Mouse (Mus musculus): ENCODE measurements around the gene Aldh3a2.

The Aldh3a2 gene

GRCm38 (mm10) chr11:61222971-61223745, 44.1 kb downstream of the Aldh3a2 start:
- in situ Hi-C loops (cut with MboI; ENCODE audit: unreplicated experiment in 2 of 2), result no loop called here

DNA sequence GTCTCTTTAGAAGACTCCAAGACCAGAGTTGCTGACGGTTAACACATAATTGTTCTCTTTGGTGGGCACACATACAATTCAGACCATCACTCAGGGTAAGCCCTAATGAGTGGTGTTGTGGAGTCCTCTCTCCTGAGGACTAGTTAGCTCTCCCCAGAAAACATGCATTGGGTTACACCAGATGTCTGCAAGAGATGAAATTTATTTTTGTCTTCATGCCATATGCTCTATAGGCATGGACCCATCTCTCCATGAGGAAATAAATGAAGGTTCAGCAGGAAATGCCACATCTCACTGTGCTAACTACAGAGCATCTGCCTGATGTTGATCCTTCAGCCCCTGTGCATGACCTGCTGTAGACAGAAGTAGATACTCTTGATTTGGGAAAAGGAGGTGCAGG, 45.3 kb downstream of the Aldh3a2 start:
- in situ Hi-C loops (cut with MboI; ENCODE audit: unreplicated experiment in 2 of 2), result no loop called here

DNA sequence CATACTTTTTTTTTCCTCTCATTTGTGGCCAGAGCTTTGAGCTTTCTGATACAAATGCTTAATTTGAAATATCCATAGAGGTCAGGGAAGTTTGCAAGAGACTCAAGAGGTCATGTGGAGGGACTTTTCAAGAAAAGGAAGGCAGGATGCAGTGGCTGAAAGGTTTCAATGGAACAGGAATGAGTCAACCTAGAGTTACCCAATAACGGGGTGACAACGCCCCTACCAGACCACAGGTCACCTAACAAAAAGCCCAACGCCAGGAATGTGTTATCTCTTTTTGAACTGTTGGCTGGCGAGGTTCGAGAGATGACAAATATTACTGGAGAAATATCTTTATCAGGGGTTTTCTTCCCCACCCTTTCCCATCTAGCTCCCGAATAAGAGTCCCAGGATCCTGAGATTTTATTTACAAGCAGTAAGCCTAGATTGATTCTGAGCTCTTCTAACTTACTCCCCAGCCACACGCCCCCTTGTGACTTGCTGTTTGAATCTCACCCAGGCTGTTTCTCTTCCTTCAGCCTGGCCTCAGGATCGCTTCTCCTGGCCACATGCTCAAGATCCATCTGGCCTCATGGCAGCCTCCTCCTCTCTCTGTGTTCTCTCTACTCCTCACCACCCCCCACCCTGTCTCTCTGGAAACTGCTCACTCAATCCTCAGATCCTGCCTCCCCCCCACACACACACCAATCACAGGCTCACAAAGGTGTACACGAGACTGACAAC, 46.9 kb downstream of the Aldh3a2 start:
- in situ Hi-C loops (cut with MboI; ENCODE audit: unreplicated experiment in 2 of 2), result no loop called here

DNA sequence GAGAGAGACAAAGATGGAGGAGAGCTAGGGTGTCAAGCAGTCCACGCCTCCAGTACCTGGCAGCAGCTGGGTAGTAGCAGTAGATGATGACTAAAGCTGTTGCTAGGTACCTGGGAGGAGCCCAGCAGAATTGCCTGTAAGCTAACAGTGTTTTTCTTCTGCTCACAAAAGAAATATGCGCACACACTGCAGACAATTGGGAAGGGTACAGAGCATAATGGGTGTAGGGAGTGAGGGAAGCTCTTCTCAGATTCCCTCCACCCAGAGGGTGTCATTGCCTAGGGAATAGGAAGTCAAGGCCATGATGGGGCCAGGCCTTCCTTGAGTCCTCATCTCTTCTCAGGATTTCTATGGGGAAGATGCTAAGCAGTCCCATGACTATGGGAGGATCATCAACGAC, 51.3 kb downstream of the Aldh3a2 start:
- in situ Hi-C loops (cut with MboI; ENCODE audit: unreplicated experiment in 2 of 2), result no loop called here

DNA sequence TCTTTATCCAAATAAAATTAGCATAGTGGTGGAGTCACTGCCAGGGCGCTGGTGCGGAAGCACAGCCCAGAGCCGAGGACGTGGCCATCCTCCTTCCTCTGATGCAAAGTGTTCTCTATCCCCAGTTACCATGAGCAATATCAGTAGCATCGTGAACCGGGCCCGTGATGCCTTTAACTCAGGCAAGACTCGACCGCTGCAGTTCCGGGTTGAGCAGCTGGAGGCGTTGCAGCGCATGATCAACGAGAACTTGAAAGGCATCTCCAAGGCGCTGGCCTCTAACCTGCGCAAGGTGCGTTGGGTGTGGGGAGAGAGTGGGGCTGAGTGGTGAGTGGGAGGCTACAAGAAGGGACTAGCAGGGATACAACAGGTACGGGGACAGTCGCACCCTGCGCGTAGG, 55.2 kb downstream of the Aldh3a2 start:
- in situ Hi-C loops (cut with MboI; ENCODE audit: unreplicated experiment in 2 of 2), result no loop called here

DNA sequence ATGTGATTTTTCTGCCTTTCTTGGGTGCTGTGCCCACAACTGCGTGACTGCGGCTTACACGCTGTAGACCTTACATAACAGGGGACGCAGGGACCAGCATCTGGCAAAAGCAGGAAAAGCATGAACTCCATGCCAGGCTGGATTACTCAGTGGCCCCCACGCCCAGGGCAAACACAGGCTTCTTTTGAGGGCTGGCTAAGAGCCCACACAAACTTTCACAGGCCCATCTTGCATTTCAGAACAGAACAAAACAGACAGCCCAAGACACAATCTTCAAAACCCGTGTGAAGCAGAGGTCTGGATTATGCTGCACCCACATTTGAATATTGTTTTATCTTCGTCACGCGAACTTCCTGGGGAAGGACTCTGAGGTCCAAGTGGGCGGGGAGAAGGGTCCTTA, 58.9 kb downstream of the Aldh3a2 start:
- in situ Hi-C loops (cut with MboI; ENCODE audit: unreplicated experiment in 2 of 2), result no loop called here

- in situ Hi-C loops (cut with MboI; ENCODE audit: unreplicated experiment in 2 of 2), result no loop called here
Observed at GRCm38 (mm10) chr11:61207487-61208246, 59.6 kb downstream of the Aldh3a2 start, which contains the start of gene Aldh3a1. Gene Aldh3a1, plus strand, starts transcription at chr11:61207537.

DNA sequence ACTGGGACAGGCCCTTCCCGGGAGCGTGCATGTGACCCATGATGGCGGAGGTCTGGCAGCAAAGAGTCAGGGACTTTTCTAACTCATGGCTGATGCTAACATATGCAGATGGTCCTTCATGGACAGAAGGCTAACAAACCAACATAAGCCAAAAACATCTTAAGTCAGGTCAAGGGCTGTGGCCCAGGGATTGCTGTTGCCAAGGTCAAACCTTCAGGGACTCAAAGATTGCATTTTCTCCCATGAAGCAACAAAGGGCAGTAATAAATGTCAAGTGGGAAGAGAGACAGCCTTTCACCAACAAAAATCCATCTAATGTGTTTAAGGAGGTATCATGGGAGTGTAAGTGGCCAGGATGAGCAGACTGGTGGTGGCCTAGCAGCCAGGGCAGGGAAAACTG, 61.1 kb downstream of the Aldh3a2 start:
- in situ Hi-C loops (cut with MboI; ENCODE audit: unreplicated experiment in 2 of 2), result no loop called here

GRCm38 (mm10) chr11:61205167-61205950, 61.9 kb downstream of the Aldh3a2 start:
- in situ Hi-C loops (cut with MboI; ENCODE audit: unreplicated experiment in 2 of 2), result no loop called here

GRCm38 (mm10) chr11:61202810-61203209, 64.5 kb downstream of the Aldh3a2 start:
- in situ Hi-C loops (cut with MboI; ENCODE audit: unreplicated experiment in 2 of 2), result no loop called here

DNA sequence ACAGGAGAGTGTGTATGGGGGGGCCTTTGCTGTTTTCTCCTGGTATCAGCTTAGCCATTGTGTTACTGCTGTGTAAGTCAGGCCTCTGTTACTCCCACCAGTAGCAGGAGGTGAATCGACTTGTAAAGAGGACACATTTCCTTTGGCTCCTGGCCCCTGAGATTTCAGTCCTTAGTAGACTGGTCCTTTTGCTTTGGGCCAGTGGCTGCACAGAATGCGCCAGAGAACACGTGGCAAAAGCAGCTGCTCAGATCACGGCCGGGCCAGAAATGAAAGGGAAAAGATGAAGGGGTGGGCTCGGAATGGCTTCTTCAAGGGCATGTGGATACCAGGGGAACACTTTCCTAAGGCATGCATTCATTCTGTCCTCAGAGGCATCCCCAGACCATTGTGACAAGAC, 65.1 kb downstream of the Aldh3a2 start:
- in situ Hi-C loops (cut with MboI; ENCODE audit: unreplicated experiment in 2 of 2), result no loop called here

DNA sequence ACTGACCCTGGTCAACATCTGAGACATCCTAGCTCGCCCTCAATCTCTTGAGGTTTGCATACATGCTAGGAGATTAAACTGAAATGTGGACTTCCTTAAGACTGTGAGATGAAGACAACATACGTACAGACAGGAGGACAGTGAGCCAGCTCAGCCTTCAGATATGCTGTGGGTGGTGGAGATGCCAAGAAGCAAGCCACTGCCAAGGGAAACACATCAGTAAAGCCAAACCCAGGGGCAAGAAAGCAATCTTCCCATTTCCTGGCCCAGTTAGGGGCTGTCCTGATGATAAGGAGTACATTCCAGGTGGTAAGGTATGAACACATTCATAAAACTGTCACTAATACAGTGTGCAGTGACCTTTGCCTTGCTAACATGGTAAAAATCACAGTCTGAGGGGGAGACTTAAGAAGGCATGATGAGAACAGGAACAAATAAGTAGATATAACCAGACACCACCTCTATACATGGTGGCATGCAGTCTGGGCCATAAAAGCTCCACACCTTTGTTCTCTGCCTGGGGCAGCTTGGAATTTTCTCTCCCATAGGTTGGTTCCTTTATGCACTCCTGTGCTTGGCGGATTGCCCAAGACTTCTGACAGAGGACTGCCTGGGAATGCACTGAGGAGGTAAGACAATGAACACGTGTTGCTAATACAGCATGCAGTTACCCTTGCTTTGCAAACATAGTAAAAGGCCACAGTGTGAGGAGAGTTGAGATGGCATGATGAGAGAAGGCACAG, 67.5 kb downstream of the Aldh3a2 start:
- in situ Hi-C loops (cut with MboI; ENCODE audit: unreplicated experiment in 2 of 2), result loop anchor here in 1 of 2 experiments (10.0 kb wide), 2 partner anchors 295 to 515 kb away; partner anchors contain the start of gene Mapk7

- in situ Hi-C loops (cut with MboI; ENCODE audit: unreplicated experiment in 2 of 2), result loop anchor here in 1 of 2 experiments (10.0 kb wide), 2 partner anchors 297 to 517 kb away; partner anchors contain the start of gene Mapk7
Observed at GRCm38 (mm10) chr11:61197935-61198334, 69.3 kb downstream of the Aldh3a2 start.

GRCm38 (mm10) chr11:61196616-61197353, 70.5 kb downstream of the Aldh3a2 start:
- in situ Hi-C loops (cut with MboI; ENCODE audit: unreplicated experiment in 2 of 2), result loop anchor here in 1 of 2 experiments (10.0 kb wide), 2 partner anchors 298 to 518 kb away; partner anchors contain the start of gene Mapk7

DNA sequence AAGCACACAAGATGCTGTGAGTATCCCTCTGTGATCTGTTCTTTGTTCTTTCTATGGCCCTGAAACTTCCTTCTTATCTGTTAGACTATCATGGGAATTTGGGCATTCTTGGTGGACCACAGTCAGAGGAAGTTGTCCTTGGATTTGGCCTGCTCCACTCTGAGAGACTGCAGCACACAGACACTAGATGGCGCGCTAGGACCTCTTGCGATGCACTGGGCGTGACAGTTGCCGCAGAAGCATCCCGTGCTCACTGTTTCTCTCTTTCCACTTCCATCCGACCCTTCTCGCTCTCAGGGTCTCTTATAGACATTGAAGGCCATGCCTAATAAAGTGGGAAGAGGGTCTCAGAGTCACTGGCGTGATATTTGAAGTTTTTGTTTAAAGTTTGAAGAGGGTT, 73.9 kb downstream of the Aldh3a2 start:
- in situ Hi-C loops (cut with MboI; ENCODE audit: unreplicated experiment in 2 of 2), result loop anchor here (5.0 to 10.0 kb wide), 6 partner anchors 214 to 524 kb away; partner anchors contain the start of genes B9d1 (in 1 of the 2) and Mapk7 (in 1 of the 2)

GRCm38 (mm10) chr11:61192779-61193178, 74.5 kb downstream of the Aldh3a2 start:
- in situ Hi-C loops (cut with MboI; ENCODE audit: unreplicated experiment in 2 of 2), result loop anchor here (5.0 to 10.0 kb wide), 6 partner anchors 215 to 525 kb away; partner anchors contain the start of genes B9d1 (in 1 of the 2) and Mapk7 (in 1 of the 2)

DNA sequence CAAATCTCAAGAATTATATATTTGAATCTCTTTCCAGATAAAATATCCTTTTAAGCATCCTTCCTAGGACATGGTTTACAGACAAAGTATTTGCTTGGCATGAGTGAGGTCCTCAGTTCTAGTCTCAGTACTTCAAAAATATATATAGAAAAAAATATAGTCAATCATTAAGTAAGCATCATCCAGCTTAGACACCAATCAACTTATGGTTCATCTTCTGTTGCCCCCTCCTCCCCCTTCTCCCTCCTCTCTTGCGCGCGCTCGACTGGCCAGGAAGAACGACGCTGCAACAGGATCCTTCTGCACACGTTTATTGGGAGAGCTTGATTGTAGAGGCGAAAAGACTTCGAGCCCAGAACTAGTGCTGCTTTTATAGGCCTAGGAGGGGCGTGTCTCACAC, 75.1 kb downstream of the Aldh3a2 start:
- in situ Hi-C loops (cut with MboI; ENCODE audit: unreplicated experiment in 2 of 2), result loop anchor here (5.0 to 10.0 kb wide), 6 partner anchors 215 to 525 kb away; partner anchors contain the start of genes B9d1 (in 1 of the 2) and Mapk7 (in 1 of the 2)

GRCm38 (mm10) chr11:61190776-61191175, 76.5 kb downstream of the Aldh3a2 start:
- in situ Hi-C loops (cut with MboI; ENCODE audit: unreplicated experiment in 2 of 2), result loop anchor here (5.0 to 10.0 kb wide), 6 partner anchors 217 to 527 kb away; partner anchors contain the start of genes B9d1 (in 1 of the 2) and Mapk7 (in 1 of the 2)

All from v-Abl transformed pro-B cells (cell line).